Mouse (Mus musculus): ENCODE results near the gene Dnajb13.
"Not testable (repeated sequence)": the region's sequence is repeated elsewhere in the genome, so short reads cannot be mapped to it uniquely, and the experiment has no call there.

Dnajb13 gene

GRCm38 (mm10) chr7:100484493-100484892 is 30.3 kb downstream of the Dnajb13 start:
- no peak for DNase-seq

GRCm38 (mm10) chr7:100482046-100482445 is 32.7 kb downstream of the Dnajb13 start:
- not testable (repeated sequence) for DNase-seq

DNA sequence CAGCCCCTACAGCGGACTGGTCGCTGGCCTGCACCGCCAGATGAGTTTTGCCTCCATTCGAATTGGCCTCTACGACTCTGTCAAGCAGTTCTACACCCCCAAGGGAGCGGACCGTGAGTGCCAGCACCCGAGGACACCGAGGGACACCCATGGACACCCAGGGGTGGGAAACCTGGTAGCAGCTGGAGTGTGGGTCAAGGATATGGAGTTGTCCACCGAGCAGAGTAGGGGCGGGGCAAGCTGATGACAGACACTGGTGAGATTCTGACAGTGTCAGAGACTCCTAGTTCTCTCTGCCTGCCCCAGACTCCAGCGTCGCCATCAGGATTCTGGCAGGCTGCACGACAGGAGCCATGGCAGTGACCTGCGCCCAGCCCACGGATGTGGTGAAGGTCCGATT is 34.6 kb downstream of the Dnajb13 start:
- no peak for DNase-seq

- DNase-seq: no peak
Observed at GRCm38 (mm10) chr7:100479823-100480164, 35.0 kb downstream of the Dnajb13 start.

DNA sequence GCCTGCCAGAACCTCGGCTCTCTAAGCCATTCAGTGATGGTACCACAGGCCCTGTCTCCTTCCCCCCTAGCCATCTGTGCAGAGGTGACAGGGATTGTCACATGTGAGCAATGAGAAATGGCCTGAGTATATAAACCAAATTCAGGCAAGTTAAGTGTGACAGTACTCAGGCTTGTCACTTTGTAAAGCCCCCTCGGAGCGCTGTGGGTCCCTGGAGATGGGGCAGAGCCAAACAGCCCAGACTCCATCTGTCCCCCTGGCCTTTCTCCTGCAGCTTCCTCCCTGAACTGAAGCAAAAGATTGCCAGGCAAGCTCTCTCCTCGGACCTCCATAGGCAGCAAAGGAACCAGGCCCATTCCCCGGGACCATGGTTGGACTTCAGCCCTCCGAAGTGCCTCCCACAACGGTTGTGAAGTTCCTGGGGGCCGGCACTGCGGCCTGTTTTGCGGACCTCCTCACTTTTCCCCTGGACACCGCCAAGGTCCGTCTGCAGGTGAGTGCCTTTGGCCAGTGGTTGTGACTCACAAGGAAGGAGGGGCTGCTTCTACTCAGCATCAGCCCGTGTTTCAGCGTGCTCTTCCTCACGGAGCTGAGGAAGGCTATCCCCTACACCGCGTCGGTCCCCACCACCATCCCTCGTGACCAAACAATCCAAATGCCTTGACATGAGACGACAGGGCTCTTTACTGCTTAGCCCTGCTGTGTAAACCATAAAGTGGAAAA is 35.5 kb downstream of the Dnajb13 start:
- peak; percentile 48 to 60 for DNase-seq

DNA sequence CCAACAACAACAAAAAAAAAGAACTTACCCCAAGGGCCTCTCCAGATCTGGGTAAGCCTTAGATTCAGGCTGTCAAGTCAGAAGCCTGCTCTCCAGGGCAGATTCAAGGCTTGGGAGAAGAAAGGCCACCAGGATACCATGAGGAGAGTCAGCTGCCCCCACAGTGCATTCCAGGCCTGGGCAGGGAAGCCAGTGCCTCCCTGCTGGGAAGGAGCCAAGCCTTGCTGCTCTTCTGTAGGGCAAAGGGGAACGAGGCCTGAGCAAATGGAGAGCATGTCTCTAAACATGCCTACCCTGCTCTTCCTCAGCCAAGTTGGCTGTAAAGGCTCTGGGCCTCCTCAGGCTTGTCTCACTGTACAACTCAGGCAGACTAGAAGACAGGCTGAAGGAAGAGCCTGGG is 40.1 kb downstream of the Dnajb13 start:
- no peak for DNase-seq

- no peak for DNase-seq
Observed at GRCm38 (mm10) chr7:100473846-100474454, 40.8 kb downstream of the Dnajb13 start.

DNA sequence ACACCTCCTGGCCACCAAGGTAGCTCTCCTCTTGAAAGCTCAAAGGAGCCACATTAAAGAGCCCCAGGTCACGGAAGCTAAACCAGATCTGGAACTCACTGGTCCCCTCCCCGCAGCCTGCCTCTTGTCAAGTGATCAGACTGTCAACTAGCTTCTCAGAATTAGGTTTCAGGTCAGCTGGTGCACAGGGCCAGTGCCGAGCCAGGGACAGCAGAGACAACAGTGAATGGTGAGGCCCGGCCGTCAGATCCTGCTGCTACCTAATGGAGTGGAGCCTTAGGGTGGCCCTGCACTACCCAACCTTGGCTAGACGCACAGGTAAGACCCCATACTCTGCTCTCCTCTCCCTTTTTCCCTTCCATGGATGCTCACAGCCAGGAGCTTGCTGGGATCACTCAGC is 42.0 kb downstream of the Dnajb13 start, which contains the start of gene Ucp3:
Ucp3 (plus strand) TSS at position 214 of the 400 bp plus-strand sequence.
- no peak for DNase-seq

GRCm38 (mm10) chr7:100471407-100471797 is 43.4 kb downstream of the Dnajb13 start:
- DNase-seq: no peak

- no peak for DNase-seq
Observed at GRCm38 (mm10) chr7:100470796-100471406, 43.9 kb downstream of the Dnajb13 start.

DNA sequence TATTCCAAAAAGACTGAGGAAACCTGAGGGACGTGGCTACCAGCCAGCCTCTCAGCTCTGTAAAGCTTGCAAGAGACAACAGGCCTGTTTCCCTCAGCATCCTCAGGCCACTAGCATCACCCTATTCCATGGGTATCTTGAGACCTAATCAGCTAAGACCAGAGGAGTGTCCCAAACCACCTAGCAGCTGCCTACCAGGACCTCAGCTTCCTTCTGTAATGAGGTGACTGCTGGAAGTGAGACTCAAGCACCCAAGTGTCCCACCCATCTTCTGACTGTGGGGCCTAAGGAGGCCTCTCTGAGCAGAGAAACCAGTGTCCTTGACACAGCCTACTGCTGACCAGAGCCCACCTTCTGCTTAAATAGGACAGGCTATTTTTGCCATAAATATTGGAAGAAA is 45.3 kb downstream of the Dnajb13 start:
- DNase-seq: no peak

- DNase-seq: no peak
Observed at GRCm38 (mm10) chr7:100468761-100469160, 46.0 kb downstream of the Dnajb13 start.

- no peak for DNase-seq
Observed at GRCm38 (mm10) chr7:100466781-100467510, 47.8 kb downstream of the Dnajb13 start.

DNA sequence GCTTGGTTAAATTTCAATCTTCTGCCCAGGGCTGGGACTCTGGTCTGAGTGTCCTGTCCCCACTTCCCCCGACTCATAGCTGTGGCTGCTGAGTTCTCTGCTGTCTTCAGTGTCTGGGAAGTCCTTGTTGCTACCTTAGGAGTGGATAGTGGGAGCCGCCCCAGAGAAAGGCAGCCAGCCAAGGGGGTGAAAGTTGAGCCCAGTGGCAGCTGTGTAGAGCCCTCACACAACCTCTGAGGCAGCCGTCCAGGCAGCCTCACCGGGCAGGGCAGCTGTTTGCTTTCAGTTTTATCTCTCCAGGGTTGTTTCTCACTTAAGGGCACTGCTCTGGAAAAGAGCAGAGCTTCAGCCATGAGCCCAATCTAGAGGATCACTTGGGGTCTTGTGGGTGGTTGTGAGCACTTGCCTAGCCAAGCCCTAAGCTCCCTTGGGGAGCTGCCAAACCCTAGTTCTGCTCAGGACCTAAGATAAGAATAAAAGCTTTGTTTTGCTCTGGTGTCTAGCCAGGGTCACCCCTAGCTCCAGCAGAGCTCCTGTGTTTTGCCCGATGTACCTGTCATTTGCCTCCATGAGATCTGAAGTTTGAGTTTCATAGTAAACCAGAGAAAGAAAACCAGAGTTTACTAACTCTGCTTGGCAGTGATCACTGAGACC is 49.0 kb downstream of the Dnajb13 start:
- DNase-seq: peak; percentile 24 to 39

DNA sequence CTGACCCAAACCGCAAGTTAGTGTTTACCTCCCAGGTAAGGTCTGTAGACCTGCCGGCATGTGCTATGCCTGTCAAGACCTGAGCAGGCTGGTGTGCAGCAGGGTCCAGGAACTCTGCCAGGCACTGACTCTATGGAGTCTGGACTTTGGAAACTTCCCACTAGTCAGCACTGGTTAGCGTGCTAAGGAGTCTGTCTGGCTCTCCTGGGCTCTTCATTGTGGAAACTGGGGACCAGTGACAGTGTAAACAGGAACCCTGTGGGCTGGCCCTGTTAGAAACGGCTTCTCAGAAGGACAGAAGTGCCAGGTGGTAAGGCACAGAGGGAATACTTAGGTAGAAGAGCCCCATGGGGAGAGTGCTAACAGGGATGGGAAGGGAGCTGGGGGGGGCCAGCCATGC is 49.5 kb downstream of the Dnajb13 start:
- DNase-seq: peak; percentile 20 to 57

- no peak for DNase-seq
Observed at GRCm38 (mm10) chr7:100464248-100464647, 50.5 kb downstream of the Dnajb13 start.

DNA sequence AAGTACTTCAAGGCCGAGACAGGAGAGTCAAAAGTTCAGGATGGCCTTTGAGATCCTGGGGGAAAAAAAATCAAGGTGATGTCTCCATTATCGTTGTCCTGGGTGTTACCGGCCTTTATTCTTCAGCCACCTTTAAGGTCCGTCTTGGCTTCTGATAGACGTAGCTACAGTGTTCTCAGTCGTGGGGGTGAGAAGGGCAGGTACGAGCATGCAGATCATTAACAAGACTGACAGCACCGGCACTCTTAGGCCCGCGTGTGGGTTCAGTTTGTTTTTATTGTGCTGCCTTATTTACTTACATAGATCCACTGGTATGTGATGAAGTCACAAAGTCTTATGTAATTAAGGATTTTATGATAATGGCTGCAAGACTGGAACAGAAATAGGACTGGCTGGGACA is 51.0 kb downstream of the Dnajb13 start:
- no peak for DNase-seq

- no peak for DNase-seq
Observed at GRCm38 (mm10) chr7:100463194-100463593, 51.6 kb downstream of the Dnajb13 start.

DNA sequence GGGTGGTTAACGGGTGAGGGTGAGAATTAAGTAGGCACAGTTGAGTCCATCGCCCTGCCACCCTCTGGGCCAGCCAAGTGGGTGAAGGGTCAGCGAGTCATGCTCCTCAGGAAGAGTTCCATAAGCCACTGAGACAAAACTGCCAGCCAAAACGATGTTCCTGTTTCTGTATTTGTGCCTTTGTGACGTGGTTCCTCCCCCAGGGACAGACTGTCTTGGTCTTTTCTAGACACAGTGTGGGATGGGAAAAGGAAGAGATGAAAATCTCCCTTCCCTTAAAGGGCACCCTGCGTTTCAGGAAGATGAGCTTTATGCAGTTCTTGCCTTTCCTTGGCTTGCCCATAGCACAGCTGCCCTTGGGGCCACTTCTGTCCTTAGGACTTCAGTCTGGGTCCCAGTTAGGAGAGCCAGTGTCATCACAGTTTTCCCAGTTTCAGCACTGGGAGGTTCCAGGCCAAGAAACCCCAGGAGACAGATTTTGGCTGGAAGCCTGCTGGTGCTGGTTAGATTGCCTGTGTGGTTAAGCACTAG is 53.1 kb downstream of the Dnajb13 start:
- DNase-seq: peak; percentile 34 to 36

- peak; percentile 72 to 74 for DNase-seq
Observed at GRCm38 (mm10) chr7:100459862-100460261, 54.9 kb downstream of the Dnajb13 start.

- DNase-seq: no peak
Observed at GRCm38 (mm10) chr7:100458153-100458552, 56.6 kb downstream of the Dnajb13 start.
